Mouse (Mus musculus) monocyte, adult 5-6 weeks (primary cell): ENCODE data around the gene Ruvbl2. TPM values are rescaled to one million over a fixed set of nuclear protein-coding genes. Genes with fewer than 3 reads are reported as not detected.

Source experiments
- ATAC-seq: fragments of 153-309, 156-312 bp; replicated peaks from 2 replicates; pipeline ENCODE4 v1.8.0; 2017; ENCODE audit warnings: mild to moderate bottlenecking; ENCODE audit not compliant: low TSS enrichment, insufficient number of reproducible peaks, severe bottlenecking, poor library complexity, low FRiP score
- total RNA-seq: library from RNA; stranded (forward); fragments of 200-1000, 200-491, 200-594 nt; gene quantifications from 3 replicates; pipeline ENCODE4 v1.2.3, GENCODE M21; 2017

Ruvbl2 gene
- total RNA-seq, 1 experiment from 2014 or later = 18.0 TPM

GRCm38 (mm10) chr7:45443526-45444420 is 5.9 kb upstream of the Ruvbl2 start:
- ATAC-seq = no peak

DNA sequence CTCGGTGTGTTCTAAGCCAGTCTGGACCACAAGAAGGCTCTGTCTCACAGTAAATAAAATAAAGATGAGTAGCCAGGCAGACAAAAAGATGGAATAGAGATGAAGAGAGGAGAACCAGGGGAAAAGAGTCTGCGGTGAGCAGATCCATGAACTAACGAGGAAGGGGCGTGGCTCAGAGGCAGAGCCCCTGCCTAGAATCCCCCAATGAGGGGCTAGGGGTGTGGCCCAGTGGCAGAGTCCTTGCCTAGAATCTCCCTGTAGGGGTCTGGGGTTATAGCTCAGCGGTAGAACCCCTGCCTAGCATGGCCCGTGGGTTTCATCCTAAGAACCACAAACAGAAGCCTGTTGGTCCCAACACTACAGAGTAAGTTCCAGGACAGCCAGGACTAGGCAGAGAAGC is 850 bp downstream of the Ruvbl2 start:
- ATAC-seq = no peak

GRCm38 (mm10) chr7:45436444-45436843 is 1.5 kb downstream of the Ruvbl2 start:
- no peak for ATAC-seq

DNA sequence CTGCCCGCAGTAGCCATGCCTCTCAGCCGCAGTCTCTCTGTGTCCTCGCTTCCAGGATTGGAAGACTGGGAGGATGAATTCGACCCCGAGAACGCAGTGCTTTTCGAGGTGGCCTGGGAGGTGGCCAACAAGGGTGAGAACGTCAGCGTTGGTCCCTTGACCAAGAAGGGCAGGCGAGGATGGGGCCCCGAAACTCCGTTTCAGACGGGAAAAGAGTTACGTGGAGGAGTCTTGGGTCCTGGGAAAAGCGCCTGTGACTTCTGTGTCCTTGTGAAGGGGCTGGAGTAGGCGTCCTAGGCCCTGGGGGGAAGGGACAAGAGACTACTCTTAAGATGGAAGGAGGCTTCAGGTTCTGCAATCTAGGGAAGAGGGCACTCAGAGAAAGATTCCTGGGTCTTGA is 2.9 kb downstream of the Ruvbl2 start:
- no peak for ATAC-seq

DNA sequence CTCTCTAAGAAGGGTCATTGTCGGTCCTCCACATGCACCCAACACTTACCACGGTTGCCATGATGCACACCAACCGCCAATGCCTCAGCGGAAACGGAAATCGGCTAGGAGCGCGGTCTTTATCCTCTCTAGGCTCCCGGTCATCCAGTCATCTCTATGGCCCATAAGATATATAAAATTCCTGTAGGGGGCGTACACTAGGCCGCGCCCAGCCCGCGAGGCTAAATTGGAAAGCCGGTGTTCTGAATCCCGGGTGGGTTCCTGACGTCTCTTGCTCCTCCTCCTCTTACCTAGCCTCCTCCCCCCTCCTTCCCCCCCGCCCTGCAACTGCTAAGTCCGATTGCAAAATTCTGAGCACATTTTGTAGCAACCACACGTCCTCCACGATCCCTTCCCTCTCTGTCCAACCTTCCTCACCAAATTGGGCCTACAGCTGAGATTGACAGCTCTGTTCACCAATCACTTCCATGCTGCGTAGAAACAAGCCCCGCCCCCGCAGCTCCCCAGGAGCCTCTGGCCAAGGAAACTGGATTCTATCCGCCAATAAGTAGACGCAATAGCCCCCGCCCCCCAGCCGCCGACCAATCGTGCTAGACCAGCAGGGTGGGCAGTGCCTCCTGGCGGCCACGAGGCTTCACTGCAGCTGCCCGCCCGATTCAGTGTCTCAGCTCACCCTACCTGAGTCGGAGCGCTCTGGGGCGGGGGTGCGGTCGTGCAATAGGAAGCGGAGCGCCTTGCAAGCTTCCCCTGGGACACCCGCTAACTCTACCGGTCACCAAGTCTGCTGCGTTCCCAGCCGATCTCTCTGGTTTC is 3.5 kb downstream of the Ruvbl2 start, which contains the start of gene Gys1:
Gene Gys1, plus strand, starts transcription at position 642 of the 813 bp plus-strand sequence.
- ATAC-seq = peak; percentile 91

- ATAC-seq = no peak
Measured at GRCm38 (mm10) chr7:45433835-45434202, 4.1 kb downstream of the Ruvbl2 start.

DNA sequence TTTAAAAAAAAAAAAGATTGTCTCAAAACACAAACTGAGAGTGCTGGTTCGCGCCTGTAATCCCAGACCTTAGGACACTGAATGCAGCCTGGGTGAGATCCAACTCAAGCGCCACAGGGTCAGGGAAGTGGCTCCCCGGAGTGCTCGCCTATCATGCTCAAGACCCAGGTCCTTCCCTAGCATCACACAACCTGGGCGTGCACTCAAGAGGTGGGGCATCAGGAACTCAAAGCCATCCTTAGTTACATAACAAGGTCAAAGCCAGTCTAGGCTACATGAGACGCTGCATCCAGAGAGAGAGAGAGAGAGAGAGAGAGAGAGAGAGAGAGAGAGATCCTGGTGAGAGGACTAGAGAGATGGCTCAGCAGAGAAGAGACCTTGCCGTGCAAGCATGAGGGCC is 11.3 kb downstream of the Ruvbl2 start:
- ATAC-seq = no peak

GRCm38 (mm10) chr7:45421194-45421593 is 16.7 kb downstream of the Ruvbl2 start:
- ATAC-seq = no peak

DNA sequence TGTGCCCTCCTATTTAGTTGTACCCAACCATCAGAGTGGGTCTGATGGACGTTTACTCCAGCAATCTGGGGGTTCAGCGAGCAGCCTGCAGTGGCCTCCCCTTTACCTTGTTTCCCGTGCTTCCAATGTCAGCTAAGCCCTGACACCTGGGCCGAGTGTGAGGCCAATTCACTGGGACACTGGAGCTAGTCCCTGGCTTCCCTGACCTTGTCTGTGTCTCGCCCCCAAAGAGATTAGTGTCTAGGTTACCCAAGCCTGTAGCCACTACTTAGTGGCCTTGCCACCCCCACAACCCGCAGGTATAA is 17.3 kb downstream of the Ruvbl2 start, which contains the start of gene Lhb:
Gene Lhb, plus strand, starts transcription at position 206 of the 305 bp plus-strand sequence.
- no peak for ATAC-seq

GRCm38 (mm10) chr7:45419859-45420614 is 17.9 kb downstream of the Ruvbl2 start:
- ATAC-seq = no peak

GRCm38 (mm10) chr7:45417962-45418492 is 19.9 kb downstream of the Ruvbl2 start:
- no peak for ATAC-seq

DNA sequence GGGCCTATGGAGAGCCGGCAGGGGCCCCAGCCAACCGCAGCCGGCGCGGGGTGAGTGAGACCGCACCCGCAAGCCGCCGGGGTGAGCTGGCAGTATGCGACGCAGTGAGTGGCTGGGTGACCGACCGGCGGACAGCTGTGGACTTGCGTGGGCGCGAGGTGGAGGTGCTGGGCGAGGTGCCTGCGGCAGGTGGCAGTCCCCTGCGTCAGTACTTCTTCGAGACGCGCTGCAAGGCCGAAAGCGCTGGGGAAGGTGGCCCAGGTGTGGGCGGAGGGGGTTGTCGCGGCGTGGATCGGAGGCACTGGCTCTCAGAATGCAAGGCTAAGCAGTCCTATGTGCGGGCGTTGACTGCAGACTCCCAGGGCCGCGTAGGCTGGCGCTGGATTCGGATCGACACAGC is 22.3 kb downstream of the Ruvbl2 start:
- no peak for ATAC-seq

DNA sequence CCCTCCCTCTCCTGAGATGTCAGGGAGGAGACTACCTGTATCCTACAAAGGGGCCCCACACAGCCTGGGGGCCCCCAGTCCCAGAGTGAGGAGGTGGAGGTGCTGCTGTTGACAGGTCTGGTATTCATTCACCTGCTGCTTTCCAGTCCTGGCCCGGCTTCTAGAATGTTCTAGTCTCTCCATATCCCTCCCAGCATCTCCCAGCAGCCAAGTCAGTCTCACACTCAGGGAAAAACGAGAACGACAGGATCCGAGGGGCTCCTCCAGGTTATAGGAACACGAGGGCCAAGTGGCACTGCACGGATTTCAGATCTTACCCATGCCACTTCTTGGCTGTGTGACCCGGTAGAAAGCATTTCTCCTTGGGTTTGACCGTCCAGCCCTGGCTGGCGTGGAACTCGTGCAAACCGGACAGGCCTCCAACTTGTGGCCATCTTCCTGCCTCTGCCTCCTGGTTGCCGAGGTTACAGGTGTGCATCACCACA is 23.1 kb downstream of the Ruvbl2 start:
- ATAC-seq = no peak

- 0 out of 2 replicates have a peak, but pooled peaks have one; percentile 13 for ATAC-seq
Measured at GRCm38 (mm10) chr7:45413864-45414739, 23.8 kb downstream of the Ruvbl2 start.

DNA sequence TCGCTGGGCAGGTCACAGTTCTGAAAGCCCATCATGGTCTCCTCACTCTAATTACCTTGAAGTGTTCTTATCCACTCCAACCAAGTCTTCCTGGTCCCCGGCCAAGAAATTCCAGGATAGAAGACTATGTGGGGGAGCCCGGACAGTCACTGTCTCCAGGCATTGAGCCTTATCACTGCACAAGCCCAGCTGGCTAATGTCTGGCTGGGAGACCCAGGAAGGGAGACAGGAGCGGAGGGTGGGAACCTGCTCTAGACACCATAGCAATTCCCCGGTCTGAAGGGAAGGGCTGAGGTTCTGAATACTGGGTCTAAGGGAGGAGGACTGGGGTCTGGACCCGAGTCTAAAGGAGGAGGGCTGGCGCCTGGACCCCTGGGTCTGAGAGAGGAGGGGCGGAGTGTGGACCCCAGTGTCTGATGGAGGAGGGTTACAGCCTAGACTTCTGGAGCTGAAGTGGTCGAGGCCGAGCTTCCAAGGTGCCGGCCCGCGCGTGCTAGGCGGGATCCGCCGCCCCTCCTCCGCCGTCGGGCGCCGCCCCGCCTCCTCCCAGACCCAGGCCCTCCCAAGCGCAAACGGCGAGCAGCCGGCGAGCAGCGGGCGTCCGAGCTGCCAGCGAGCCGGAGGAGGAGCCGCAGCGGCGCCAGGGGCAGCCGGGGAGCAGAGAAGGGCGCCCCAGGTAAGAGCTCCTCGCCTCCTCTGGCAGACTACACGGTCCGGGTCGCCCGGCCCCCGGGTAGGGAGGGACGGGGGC is 24.6 kb downstream of the Ruvbl2 start, which contains the start of gene Ntf5:
Gene Ntf5, plus strand, starts transcription at position 583 of the 751 bp plus-strand sequence.
- ATAC-seq = no peak

GRCm38 (mm10) chr7:45412421-45412820 is 25.5 kb downstream of the Ruvbl2 start:
- no peak for ATAC-seq

- no peak for ATAC-seq
Measured at GRCm38 (mm10) chr7:45409497-45410163, 28.3 kb downstream of the Ruvbl2 start.
